Mouse (Mus musculus) telencephalon, adult 2 months (tissue): ENCODE data around the gene Rbm12b1.
A peak's percentile ranks its signal among the peaks of the same experiment; 100 is the strongest.
"Not testable (repeated sequence)": the region's sequence is repeated elsewhere in the genome, so short reads cannot be mapped to it uniquely, and the experiment has no call there.

Experiments
- DNase-seq: peaks from one replicate; pipeline ENCODE4 v3.0.0-alpha.2; 2011; ENCODE audit warnings: low read depth, low spot score

Gene Rbm12b1

DNA sequence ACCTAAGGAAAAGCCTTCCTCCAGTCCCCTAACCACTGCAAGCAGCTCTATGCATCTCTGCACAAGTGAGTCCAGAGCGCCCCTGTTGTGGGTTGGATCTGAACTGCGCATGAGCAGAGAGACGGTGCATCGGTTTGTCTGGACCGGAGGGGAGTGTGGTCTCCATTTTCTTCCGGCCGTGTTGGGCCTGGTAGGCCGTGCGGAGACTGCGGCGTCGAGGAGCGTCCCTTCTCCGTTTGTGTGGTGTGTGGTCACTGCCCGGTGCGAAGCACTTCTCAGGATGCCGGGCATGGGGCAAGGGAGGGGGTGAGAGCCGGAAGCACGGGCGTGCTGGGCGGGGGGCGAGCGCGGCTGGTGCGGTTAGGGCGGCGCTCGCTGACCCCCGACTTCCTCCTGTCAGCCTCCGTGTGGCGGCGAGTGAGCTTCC lies at the start of gene Rbm12b1:
Gene Rbm12b1 (plus strand): TSS at position 124 of the 427 bp plus-strand sequence.
- peak; percentile 89 for DNase-seq

DNA sequence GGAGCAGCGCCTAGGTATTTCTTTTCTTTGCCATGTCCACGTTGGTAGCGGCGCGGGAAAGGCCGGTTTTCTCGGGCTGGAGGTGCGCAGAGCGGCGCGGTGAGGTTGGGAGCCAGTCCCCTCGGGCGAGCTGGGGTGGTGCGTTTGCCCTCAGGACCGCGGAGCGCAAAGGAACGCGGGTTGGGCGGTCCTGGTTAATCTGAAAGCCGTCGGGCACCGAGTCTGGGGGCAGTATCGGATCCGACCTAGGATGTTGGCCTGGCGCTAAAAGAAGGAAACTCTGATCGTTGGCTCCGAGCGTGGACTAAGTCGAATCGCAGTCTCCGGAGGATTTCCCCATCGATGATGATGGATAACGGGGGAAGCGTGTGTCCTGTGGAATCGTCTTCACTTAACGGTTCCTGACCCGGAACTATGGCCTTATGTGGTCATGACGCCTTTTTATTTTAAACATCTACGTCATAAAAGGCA lies 563 bp downstream of the Rbm12b1 start:
- DNase-seq = peak; percentile 6

DNA sequence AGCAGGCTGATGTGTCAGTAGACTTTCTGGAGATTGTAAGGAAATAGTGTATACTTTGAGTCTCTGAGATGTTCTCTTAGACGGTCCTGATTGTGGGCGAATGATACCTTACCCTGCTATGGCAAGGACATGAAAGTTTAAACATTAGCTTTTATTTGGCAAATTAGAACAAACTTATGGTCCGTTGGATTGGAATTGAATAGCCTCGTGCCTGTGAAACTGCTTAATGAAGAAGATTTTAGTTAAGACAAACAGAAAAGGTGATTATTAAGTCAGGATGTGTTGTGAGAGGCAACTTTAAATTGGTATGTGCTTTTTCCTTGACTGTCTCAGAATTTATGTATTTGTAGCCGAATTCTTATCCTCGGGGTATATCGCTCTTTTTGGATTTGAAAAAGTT lies 1.5 kb downstream of the Rbm12b1 start:
- DNase-seq = not testable (repeated sequence)

DNA sequence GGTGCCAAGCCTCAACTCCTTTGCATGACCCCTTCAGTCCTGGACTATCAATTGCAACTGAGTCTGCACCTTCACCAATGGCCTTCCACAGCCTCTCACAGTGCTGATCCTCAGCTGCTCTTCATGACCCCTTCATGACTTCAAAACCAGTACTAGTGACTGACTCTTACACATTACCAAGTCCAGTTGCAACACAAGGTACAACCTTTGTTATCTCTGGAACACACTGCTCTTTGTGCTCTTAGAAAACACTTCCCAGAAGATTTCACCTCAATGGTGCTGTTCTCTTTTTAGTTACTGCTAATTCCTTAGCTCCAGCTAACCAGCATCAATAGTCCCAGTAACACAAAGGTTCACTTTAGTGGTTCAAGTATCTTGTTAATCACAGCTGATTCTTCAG lies 7.6 kb downstream of the Rbm12b1 start:
- DNase-seq = no peak

DNA sequence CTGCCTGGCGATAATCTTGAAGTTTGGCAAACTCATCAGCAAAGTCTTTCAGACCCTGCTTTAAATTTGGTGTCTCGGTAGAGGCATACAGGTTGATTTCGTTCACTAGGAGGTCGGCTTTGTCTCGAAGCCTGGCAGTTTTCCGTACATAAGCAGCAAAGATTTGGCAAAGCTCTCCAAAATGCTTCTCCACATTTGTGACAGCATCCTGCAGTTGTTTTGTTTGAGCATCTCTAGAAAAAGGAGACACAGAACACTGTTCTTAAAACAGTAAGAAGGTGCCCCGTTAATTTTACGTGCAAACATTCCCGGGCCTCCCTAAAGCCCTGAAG lies 30.9 kb downstream of the Rbm12b1 start:
- peak; percentile 18 for DNase-seq

- peak; percentile 26 for DNase-seq
Measured at GRCm38 (mm10) chr4:12171318-12172091, 31.4 kb downstream of the Rbm12b1 start, which contains the start of gene Fam92a. Gene Fam92a (minus strand): TSS chr4:12172015.

- peak; percentile 6 for DNase-seq
Measured at GRCm38 (mm10) chr4:12178992-12179391, 38.9 kb downstream of the Rbm12b1 start.
